Mouse (Mus musculus): ENCODE data around the gene B4galt3. TPM values are rescaled to one million over a fixed set of nuclear protein-coding genes. Genes with fewer than 3 reads are reported as not detected.

B4galt3 gene
- total RNA-seq, 2 experiments from 2014 or later = 18.5 to 19.5 TPM

Other genes starting within 250 kb of the B4galt3 start
- gene Fcgr3, start 205.4 kb upstream of the B4galt3 start, total RNA-seq (2021) = 10 to 100 TPM; 15.7 to 16.8 TPM
- gene Cfap126, start 156.4 kb upstream of the B4galt3 start, total RNA-seq (2021) = 1 to 10 TPM in 1 of 2 experiments, not detected in 1; 1.2 TPM
- 100 to 1,000 TPM; 458 to 496 TPM for gene Sdhc, start 119.7 kb upstream of the B4galt3 start, total RNA-seq (2021)
- 100 to 1,000 TPM; 476 to 539 TPM for gene Mpz, start 119.6 kb upstream of the B4galt3 start, total RNA-seq (2021)
- 10 to 100 TPM in 1 of 2 experiments, 1 to 10 TPM in 1; 7.5 to 11.7 TPM for gene Pcp4l1, start 74.1 kb upstream of the B4galt3 start, total RNA-seq (2021)
- gene Nr1i3, start 56.4 kb upstream of the B4galt3 start, total RNA-seq (2021) = under 1 TPM in 1 of 2 experiments, not detected in 1; 0.29 TPM
- gene Tomm40l, start 47.8 kb upstream of the B4galt3 start, total RNA-seq (2021) = 10 to 100 TPM; 33.4 to 39.7 TPM
- gene Apoa2, start 45.3 kb upstream of the B4galt3 start, total RNA-seq (2021) = 10 to 100 TPM in 1 of 2 experiments, 1 to 10 TPM in 1; 2.1 to 13.8 TPM
- gene Fcer1g, start 36.0 kb upstream of the B4galt3 start, total RNA-seq (2021) = 10 to 100 TPM; 18.7 to 28.7 TPM
- gene Adamts4, start 19.9 kb upstream of the B4galt3 start, total RNA-seq (2021) = 10 to 100 TPM; 12.1 to 12.5 TPM
- gene Ndufs2, start 18.9 kb upstream of the B4galt3 start, total RNA-seq (2021) = 100 to 1,000 TPM; 471 to 503 TPM
- gene Ppox, start 10.9 kb downstream of the B4galt3 start, total RNA-seq (2021) = 10 to 100 TPM; 22.6 to 25.8 TPM
- gene Usp21, start 17.7 kb downstream of the B4galt3 start, total RNA-seq (2021) = 10 to 100 TPM; 22.2 to 22.3 TPM
- gene Ufc1, start 24.7 kb downstream of the B4galt3 start, total RNA-seq (2021) = 10 to 100 TPM; 88.1 to 89.8 TPM
- 10 to 100 TPM; 33.5 to 33.6 TPM for gene Dedd, start 58.8 kb downstream of the B4galt3 start, total RNA-seq (2021)
- 10 to 100 TPM; 22.4 to 24.9 TPM for gene Nit1, start 75.3 kb downstream of the B4galt3 start, total RNA-seq (2021)
- 100 to 1,000 TPM in 1 of 2 experiments, 10 to 100 TPM in 1; 97.9 to 112 TPM for gene Pfdn2, start 75.3 kb downstream of the B4galt3 start, total RNA-seq (2021)
- under 1 TPM; 0.74 to 0.83 TPM for gene Klhdc9, start 90.5 kb downstream of the B4galt3 start, total RNA-seq (2021)
- gene Nectin4, start 99.8 kb downstream of the B4galt3 start, total RNA-seq (2021) = under 1 TPM; 0.21 to 0.25 TPM
- 1 to 10 TPM; 3.3 to 3.5 TPM for gene Arhgap30, start 118.6 kb downstream of the B4galt3 start, total RNA-seq (2021)
- gene Usf1, start 141.0 kb downstream of the B4galt3 start, total RNA-seq (2021) = 10 to 100 TPM; 43.9 to 48.4 TPM
- 1 to 10 TPM; 1.1 to 1.3 TPM for gene Tstd1, start 148.5 kb downstream of the B4galt3 start, total RNA-seq (2021)
- 10 to 100 TPM; 15.0 to 16.4 TPM for gene F11r, start 167.2 kb downstream of the B4galt3 start, total RNA-seq (2021)
- gene Alyref2, start 233.2 kb downstream of the B4galt3 start, total RNA-seq (2021) = 1 to 10 TPM; 3.7 to 4.2 TPM